Mouse (Mus musculus): ENCODE data around the gene Rapgef1.
A peak's percentile ranks its signal among the peaks of the same experiment; 100 is the strongest.

Rapgef1 gene

DNA sequence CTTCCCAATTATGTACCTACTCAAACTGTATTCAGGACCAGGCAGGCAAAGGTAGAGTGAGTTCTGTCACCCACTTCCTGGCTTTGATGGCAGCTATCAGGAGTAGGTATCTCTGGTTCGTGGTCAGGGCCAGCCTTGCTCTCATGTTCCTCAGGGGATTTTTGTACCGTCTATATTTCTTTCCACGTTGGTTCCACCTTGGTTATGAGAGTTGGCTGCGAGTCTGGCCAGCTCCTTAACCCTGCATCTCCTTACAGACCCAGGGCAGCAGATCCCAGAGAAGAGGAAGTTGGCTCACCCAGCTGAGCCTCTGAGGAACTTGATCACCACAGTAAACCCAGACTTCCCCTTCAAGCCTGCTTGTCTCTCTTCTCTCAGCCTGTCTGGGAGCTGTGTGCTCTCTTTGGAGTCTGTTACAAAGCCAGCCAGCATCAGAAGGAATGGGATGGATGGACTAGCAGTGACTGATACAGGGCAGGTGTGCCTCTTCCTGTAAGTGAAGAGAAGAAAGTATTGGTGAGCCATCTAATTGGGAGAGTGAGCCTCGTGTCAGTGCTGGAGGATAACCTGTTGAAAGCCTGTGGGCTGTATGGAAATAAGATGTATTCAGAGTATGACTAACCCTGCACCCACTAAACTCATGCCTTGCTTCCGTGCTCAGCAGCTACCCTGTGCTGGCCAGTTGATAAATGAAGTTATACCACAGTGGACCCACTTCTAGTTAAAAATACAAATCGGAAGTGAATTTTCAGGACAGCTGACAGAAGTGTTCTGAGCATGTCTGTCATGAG, 53.4 kb downstream of the Rapgef1 start:
- peak; percentile 84 for DNase-seq (ENCODE audit: low read depth, low spot score)

DNA sequence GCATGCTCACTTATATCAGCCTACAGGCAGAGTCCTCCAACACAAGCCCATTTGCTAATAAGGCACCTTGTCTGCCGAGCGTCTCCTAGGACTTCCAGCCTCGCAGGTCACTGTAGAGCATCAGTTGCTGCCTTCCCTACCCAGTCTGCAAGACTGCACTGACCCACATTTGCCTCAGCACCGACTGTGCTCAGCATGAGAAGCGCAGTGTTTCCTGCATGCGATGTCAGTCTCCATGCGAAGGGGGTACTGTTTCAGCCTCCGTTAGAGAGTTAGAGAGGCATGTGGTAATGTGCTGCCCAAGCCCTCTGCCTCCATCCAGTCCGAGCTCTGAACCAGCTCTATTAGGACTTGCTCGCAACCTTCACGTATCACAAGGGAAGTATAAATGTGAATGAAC, 54.6 kb downstream of the Rapgef1 start:
- no peak for DNase-seq (ENCODE audit: low read depth, low spot score)

DNA sequence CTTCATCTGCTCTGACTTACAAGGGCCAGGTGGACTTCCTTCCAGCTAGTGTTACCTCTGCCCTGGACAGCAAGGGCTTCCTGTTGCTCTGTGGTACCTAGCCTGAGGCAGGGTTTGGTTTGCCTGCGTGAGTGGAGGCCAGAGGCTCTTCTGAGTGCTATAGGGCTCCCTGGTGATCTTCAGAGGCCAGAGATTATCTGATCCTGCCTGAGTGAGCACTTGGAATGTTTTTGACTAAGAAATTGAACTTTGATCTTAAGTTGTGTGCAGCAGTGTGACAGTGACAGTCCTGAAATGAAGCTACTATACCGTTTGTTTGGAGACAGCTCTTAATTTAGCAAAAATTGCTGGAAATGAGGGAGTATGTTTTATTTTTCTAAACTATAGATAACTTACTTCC, 55.0 kb downstream of the Rapgef1 start:
- DNase-seq (ENCODE audit: low read depth, low spot score) = no peak

DNA sequence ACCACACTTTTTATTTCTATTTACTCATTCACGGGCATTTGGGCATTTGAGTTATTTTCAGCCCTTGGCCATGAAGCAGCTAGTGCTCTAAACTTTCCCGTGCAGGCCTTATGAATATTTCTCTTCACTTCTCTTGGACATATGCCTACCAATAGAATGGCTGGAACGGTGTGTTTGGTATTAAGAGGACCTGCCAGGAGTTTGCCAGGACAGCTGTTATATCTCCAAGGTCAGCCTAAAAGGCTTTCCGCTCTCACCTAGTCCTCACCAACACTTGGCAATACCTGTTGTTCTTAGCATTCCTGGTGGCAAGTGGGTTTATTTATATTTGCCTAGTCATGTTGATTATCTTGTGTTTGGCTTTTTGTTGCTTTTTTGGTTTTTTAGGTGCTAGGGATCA, 56.3 kb downstream of the Rapgef1 start:
- no peak for DNase-seq (ENCODE audit: low read depth, low spot score)

DNA sequence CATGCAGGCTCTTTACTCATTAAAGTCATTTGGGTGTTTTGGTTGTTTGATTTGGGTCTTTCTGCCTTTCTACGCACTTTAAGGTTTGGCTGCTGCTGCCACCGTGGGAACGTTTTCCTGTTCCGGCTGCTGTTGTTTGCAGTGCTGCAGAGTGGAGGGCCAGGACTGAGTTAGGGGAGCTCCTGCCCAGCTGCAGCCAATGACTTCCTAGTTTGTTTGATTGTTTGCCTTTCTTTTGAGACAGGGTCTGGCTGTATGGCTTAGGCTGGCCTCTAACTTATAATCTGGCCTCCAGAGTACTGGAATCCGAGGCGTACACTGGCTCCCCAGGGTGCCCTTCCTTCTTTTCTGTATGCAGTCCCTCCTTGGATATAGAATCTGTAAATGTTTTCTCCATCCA, 57.0 kb downstream of the Rapgef1 start:
- DNase-seq (ENCODE audit: low read depth, low spot score) = no peak

DNA sequence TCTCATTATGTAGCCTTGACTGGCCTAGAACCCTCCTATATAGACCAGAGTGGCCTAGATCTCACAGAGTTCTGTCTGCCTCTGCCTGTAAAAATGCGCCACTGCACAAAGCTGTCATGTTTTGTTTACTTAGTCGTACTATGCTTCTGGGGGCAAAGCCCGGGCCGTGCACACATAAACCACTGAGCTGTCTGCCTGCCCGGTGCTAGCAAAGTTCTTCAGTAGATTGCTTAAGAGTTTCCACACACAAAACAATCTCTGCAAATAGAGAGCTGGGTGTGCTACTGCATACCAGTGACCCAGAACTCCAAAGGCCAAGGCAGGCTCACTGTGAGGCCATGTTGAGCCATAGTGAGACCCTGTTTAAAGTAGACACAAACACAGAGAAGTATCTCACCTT, 58.3 kb downstream of the Rapgef1 start:
- no peak for DNase-seq (ENCODE audit: low read depth, low spot score)

DNA sequence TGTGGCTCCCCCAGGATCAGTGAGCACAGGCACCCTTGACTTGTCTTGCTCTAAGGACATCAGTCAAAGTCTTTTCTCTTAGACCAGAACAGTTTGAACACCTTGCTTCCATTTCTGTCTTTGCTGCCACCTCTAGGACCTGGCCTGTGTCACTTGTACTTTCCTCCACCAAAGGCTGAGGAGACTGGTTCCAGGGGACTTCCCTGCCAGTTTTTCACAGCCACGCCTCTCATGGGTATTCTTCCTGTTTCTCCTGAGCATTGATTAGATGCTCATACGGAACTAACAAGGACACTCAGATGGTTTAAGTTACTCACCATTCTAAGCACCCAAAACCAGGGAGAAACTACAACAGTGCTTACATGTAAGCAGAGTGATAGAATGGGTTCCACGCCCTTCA, 59.0 kb downstream of the Rapgef1 start:
- peak; percentile 68 for DNase-seq (ENCODE audit: low read depth, low spot score)

DNA sequence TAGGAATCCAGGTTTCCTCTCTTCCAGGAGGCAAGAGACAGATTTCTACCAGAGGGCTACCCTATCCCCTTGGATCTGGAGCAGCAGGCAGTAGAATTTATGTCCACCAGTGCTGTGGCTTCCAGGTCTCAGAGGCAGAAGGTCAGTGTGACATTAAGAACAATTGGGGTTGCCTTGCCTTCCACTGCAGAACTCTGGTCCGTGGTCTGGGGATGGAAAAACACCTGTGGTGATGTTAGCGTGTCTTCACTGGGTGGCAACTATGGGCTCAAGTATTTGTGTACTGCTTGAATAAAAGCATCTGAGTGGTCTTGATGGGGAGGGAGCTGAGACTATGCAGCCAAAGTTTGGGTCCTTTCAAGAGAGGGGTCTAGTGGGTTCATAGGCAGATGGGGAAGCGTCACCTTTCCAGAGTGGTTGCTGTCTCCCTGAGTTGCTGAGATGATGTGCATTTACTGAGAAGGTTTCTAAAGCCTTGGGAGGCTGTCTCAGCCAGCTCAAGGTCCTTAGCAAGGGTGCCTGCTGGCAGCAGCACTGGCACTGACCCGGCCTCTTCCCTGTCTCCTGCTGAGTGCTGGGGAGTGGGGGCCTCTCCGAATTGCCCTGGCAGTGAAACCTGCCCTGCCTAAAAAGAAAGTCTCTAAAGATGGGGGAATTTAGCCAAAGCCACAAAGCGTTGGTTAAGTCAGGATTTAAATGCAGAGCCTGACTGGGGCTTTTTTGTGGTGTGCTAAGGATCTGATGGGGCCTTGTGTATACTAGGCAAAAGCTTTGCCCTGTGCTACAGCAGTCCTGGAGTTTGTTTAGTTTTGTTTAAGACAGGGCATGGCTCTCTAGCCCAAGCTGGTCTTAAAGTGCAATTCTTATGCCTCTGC, 60.4 kb downstream of the Rapgef1 start:
- DNase-seq (ENCODE audit: low read depth, low spot score) = no peak

DNA sequence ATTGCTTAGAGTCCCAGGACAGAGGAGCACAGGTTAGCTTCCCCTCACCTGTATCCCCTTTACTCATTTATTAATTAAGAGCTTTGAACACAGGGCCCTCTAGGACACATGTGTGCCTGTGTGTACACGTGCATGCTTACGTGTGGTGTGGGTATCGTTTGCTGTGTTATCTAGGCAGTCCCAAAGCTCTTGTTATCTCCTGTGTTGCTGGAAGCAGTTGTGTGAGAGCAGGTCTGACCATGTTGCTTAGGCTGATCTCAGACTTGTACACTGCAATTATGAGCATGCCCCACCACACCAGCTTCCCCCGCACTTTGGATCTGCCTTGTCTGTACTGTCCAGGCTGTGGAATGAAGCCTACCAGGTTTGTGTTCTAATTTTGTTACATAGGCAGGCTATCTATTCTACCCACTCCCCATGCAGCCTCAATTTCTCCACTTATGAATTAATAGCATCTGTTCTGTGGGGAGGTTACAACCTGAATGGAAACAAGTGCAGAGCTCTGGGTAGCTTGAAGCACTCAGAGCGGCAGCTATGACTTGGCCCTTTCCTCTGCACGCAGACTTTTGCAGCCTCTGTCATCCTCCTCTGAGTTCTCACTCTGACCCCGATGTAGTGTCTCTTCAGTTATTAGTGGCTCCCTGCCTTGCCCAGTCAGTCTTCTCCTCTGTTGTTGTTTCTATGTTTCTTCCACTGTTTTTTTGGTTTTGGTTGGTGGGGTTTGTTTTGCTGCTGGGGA, 63.9 kb downstream of the Rapgef1 start:
- no peak for DNase-seq (ENCODE audit: low read depth, low spot score)

DNA sequence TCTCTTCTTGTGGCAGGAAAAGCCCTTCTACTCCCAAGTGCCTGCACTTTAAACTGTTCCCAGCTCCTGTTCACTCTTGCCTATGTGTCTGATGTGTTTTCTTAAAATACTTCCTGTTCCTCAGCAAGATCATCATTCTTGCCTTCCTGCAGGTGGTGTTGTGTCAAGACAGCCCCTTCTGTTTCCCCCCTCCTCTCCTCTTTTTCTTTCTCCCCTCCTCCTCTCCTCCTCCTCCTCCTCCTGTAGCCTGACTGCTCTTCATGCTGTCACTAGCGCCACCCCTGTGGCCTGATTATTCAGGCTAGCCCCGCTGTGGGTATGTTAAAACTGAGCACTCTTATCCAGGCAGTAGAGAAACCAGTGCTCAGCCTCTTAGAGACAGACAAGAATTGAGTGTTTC, 65.0 kb downstream of the Rapgef1 start:
- DNase-seq (ENCODE audit: low read depth, low spot score) = no peak

DNA sequence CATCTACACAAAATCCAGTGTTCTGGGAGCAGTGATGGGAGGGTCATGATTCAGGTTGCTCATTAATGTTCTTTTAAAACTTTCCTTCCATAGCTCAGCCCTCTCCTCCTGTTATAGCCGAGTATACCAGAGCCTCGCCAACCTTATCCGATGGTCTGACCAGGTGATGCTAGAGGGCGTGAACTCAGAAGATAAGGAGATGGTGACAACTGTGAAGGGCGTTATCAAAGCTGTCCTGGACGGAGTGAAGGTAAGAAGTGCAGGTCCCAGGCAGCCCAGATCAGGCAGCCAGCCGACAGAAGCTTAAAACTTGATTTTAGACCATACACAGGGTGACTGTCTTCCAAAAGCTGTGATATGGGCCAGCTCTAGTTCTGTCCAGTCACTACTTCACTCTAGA, 69.5 kb downstream of the Rapgef1 start:
- DNase-seq (ENCODE audit: low read depth, low spot score) = no peak

DNA sequence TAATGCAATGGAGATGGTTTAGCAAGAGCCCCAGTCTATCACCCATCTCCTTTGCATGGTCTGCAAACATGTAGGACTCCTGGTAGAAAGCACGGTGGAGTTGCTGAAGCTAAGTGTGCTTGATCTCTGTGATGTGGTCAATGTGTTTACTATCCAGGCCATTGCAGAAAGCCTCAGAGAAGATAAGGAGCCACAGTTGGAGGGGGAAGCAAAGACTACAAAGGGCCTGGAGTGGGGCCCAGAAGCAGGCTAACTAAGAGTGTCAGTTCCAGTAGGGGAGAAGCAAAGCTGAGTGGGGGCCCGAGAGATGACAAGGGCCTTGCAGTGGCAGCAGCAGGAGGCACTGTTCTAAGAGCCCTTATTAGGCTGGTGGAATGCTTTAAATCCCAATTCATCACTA, 70.0 kb downstream of the Rapgef1 start:
- DNase-seq (ENCODE audit: low read depth, low spot score) = peak; percentile 61

DNA sequence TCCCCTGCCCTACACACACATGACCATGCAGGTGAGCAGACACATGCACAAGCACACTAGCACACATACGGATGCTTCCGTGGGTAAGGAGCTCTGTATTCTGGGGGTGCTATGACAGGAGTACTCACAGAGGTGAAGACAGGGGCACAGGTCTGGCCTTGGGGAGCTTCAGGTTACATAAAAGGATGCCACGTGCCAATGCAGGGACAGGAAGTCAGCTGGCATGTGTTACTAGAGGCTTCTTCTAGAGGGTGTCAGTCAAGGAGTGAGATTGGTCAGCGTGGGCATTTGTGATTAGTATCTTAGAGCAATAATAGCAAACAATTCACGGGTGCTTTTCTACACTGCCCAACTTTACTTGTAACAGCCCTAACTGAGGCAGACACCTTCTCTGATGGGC, 71.5 kb downstream of the Rapgef1 start:
- DNase-seq (ENCODE audit: low read depth, low spot score) = no peak

DNA sequence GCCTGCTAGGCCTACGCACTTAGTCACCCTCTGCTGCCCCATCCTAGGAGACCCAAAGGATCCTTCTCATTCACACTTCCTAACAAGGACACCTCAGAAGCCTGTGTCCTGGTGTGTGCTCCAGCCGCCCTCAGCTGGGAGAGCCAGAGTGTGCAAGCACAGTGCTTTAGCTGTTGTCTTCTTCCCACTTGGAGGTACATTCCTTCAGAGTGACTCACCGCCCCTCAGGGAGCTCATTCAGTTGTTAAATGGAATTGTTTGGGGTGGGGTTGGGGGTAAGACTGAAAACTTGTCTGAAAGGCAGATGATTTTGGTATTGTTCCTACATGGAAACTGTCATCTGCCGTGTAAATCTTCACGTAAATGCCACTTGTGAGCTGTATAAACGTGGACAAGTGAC, 72.0 kb downstream of the Rapgef1 start:
- DNase-seq (ENCODE audit: low read depth, low spot score) = no peak

DNA sequence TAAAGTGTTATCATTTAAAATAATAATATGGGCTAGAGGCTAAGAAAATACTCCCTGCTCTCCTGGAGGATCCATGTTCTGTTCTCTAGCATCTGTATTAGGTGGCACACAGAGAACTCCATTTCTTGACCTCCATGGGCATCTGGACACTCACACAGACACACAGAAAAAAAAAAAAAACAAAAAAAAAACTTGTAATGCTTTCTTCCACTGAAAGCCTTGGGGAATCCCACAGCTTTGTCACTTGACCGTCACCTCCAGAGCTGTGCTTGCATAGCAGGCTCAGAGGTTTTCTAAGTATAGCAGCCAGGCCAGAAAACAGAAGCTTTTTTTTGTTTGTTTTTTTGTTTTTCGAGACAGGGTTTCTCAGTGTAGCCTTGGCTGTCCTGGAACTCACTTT, 72.7 kb downstream of the Rapgef1 start:
- DNase-seq (ENCODE audit: low read depth, low spot score) = no peak

DNA sequence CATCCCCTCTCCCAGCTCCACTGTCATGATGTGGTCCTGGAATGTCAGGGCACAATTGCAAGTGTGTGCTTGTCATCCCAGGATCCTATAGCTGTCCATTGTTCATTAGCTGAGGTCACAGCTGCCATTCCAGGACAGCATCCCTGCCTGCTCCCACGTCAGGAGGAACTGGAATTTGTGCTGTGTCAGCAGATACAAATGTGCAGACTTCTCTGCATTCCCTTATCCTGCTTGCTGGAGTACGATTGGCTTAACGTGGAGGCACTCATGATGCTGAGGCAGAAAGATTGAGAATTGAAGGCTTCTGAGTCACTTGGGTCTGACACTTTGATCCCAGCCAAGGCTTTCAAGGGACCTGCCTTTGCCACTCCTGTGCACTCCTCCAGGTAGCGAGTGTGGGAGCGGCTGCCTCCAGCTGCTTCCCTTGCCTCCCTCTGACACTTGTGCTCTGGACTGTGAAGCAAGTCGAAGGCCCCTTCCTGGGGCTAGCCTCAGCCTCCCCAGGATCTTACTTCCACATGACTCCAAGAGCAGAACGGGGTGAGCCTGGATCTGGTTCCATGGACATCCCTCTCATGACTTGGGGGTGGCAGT, 76.8 kb downstream of the Rapgef1 start:
- no peak for DNase-seq (ENCODE audit: low read depth, low spot score)

DNA sequence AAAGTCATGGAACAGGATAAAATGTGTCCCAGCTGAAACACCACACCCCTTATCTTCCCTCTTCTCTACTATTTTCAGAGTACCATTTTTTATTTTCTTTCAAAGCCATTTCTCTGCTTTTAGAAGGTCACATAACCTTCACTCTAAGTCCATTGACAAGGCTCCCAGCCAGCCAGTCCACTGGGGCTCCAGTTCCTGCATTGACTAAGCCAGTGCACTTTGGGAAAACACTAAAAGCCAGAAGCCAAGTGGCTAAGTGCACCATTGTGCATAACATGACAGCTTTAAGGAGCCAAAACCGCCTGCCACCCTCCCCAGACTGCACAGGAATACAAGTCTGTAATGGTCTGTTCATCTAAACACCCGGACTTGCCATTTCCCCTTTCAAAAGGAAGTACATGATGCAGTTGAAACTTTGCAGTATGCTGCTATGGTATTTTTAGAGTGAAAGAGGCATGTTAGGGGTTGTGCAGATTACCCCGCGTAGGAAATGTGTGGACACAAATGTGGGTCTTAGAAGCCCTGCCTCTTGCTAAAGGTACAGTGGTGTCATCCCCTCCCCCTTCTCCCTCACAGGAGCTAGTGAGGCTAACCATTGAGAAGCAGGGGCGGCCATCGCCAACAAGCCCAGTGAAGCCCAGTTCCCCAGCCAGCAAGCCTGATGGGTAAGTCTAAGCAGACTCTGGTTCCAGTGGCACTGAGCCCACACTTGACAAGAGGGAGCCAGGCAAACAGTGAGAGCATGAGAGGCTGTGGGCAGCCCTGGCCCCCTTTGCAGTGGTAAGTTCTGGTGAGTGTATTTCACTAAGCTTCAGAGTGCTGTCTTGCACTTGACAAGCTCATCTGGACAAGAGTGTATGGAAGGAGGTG, 79.1 kb downstream of the Rapgef1 start:
- DNase-seq (ENCODE audit: low read depth, low spot score) = no peak

DNA sequence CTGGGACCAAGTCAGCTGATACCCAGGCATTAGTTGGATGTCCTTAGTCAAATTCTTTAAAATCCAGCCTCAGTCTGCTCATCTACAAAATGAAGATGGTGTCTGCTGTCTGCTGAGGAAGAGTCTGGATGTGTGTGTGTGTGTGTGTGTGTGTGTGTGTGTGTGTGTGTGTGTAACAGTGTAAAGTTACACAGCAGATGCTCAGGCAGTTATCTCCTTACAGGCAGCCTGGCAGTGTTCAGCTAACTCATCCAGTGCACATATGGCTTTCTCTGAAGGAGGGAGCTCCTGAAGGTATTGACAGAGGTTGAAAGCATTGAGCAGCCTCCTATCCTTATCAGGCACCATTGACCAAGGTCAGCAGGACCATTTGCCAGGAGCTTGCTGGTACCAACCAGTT, 81.4 kb downstream of the Rapgef1 start:
- DNase-seq (ENCODE audit: low read depth, low spot score) = no peak

DNA sequence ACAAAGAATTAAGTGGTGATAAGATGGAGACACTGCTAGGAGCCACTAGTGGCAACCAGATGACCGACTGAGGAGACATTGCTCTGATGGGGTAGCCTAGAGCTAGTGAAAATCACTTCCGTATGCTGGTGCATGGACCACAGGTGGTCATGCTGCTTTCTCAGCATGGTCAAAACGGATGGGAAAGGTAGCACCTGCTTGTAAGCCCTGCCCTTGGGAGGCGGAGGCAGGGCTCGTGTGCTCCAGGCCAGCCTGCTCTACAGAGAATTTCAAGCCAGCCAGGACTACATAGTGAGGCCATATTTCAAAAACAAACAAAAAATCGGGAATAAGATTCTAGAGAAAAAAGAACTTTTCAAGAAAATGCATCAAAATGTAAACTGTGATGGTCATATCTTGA, 81.9 kb downstream of the Rapgef1 start:
- DNase-seq (ENCODE audit: low read depth, low spot score) = no peak

DNA sequence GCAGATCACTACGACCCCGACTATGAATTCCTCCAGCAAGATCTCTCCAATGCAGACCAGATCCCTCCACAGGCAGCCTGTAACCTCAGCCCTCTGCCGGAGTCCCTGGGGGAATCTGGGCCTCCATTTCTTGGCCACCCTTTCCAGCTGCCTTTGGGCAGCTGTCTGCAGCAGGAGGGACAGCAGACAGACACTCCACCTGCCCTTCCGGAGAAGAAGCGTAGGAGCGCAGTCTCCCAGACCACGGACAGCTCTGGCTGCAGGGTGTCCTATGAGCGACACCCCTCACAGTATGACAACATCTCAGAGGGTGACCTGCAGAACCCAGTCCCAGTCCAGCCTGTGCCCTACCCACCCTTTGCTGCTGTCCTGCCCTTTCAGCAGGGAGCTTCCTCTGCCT, 82.7 kb downstream of the Rapgef1 start:
- DNase-seq (ENCODE audit: low read depth, low spot score) = no peak
